In genomic region chr9:63080406-63080805, GRCm38 (mm10) we compare ENCODE assay signal across 28 mouse cellular contexts.
"Had no signal": no experiment of that assay in that cellular context is flagged by ENCODE, and none has a peak within 500 bp of the region (broad histone marks: within the 10 kb centered on the region; RNA-seq: fewer than 3 reads in every experiment).

No protein-coding gene starts in this region.

- DNase-seq: cerebellum, adult 2 months; cerebellum, adult 8-10 months; cerebellum, adult 9-11 months; cerebellum, postnatal 10 days; cerebellum, postnatal 14 days; cerebellum, postnatal 25 days; cerebellum, postnatal 36 days; embryo, embryonic 11 days; forebrain, postnatal 0 days; gastrocnemius, adult 2 months; gastrocnemius, postnatal 10 days; gastrocnemius, postnatal 14 days; gastrocnemius, postnatal 25 days; gastrocnemius, postnatal 36 days; heart, adult 11 months; heart, adult 18-20 months; heart, adult 2 months had no signal

- H3K36me3 ChIP-seq: embryonic facial prominence, embryonic 10.5 days; embryonic facial prominence, embryonic 12.5 days; embryonic facial prominence, embryonic 13.5 days; embryonic facial prominence, embryonic 15.5 days; forebrain, embryonic 10.5 days; forebrain, embryonic 12.5 days; forebrain, embryonic 15.5 days had no signal

- ATAC-seq: forebrain, embryonic 13.5 days; forebrain, embryonic 14.5 days; forebrain, embryonic 15.5 days; forebrain, embryonic 16.5 days; forebrain, postnatal 0 days had no signal

- H3K9me3 ChIP-seq: embryonic facial prominence, embryonic 12.5 days; embryonic facial prominence, embryonic 13.5 days; embryonic facial prominence, embryonic 15.5 days; forebrain, embryonic 10.5 days; forebrain, embryonic 12.5 days; forebrain, embryonic 13.5 days; forebrain, embryonic 15.5 days had no signal

- H3K4me1 ChIP-seq: embryonic facial prominence, embryonic 15.5 days; forebrain, embryonic 13.5 days; forebrain, embryonic 15.5 days had no signal

- H3K9ac ChIP-seq: embryonic facial prominence, embryonic 12.5 days; embryonic facial prominence, embryonic 13.5 days; embryonic facial prominence, embryonic 15.5 days; forebrain, embryonic 12.5 days; forebrain, embryonic 13.5 days; forebrain, embryonic 15.5 days; forebrain, postnatal 0 days had no signal

- H3K27ac ChIP-seq: embryonic facial prominence, embryonic 10.5 days; embryonic facial prominence, embryonic 12.5 days; embryonic facial prominence, embryonic 13.5 days; embryonic facial prominence, embryonic 15.5 days; forebrain, embryonic 10.5 days; forebrain, embryonic 12.5 days; forebrain, embryonic 13.5 days; forebrain, embryonic 15.5 days; gastrocnemius, adult 2 months; heart, adult 2 months had no signal

- H3K4me2 ChIP-seq: embryonic facial prominence, embryonic 12.5 days; embryonic facial prominence, embryonic 13.5 days; embryonic facial prominence, embryonic 15.5 days; forebrain, embryonic 12.5 days; forebrain, embryonic 13.5 days; forebrain, embryonic 15.5 days had no signal

- H3K4me3 ChIP-seq: embryonic facial prominence, embryonic 10.5 days; embryonic facial prominence, embryonic 12.5 days; embryonic facial prominence, embryonic 13.5 days; embryonic facial prominence, embryonic 15.5 days; erythroblast, embryonic 14.5 days; forebrain, embryonic 10.5 days; forebrain, embryonic 12.5 days; forebrain, embryonic 13.5 days; forebrain, embryonic 15.5 days; gastrocnemius, adult 2 months; heart, adult 2 months had no signal

- H3K27me3 ChIP-seq: embryonic facial prominence, embryonic 12.5 days; embryonic facial prominence, embryonic 13.5 days; embryonic facial prominence, embryonic 15.5 days; forebrain, embryonic 12.5 days; forebrain, embryonic 13.5 days; forebrain, embryonic 15.5 days had no signal
